Mouse (Mus musculus) neural tube, embryonic 12.5 days (tissue): ENCODE data around the gene Srsf5. TPM values are rescaled to one million over a fixed set of nuclear protein-coding genes. Genes with fewer than 3 reads are reported as not detected.

Experiments used
- ATAC-seq: fragments of 200-750 bp; cut with Nextera tagmentation; 2 replicates; pipeline ENCODE4 v1.8.0; 2017; ENCODE audit warnings: low read depth, mild to moderate bottlenecking, moderate TSS enrichment, moderate library complexity; ENCODE audit not compliant: low FRiP score
- H3K27ac ChIP-seq: fragments of 300-500 bp; sonication (generic); 2 replicates; pipeline ENCODE4 v1.5.1; 2016
- H3K27me3 ChIP-seq: fragments of 300-500 bp; sonication (generic); replicated peaks from 2 replicates; pipeline ENCODE4 v1.6.1; 2016; ENCODE audit warnings: mild to moderate bottlenecking
- H3K36me3 ChIP-seq: fragments of 300-500 bp; sonication (generic); 2 replicates; pipeline ENCODE4 v1.6.1; 2016; ENCODE audit warnings: mild to moderate bottlenecking
- H3K4me1 ChIP-seq: fragments of 300-500 bp; sonication (generic); 2 replicates; pipeline ENCODE4 v1.6.1; 2016
- H3K4me2 ChIP-seq: fragments of 300-500 bp; sonication (generic); replicated peaks from 2 replicates; pipeline ENCODE4 v1.6.1; 2016; ENCODE audit warnings: mild to moderate bottlenecking
- H3K4me3 ChIP-seq: fragments of 300-500 bp; sonication (generic); 2 replicates; pipeline ENCODE4 v1.5.1; 2016
- H3K9ac ChIP-seq: fragments of 300-500 bp; sonication (generic); 2 replicates; pipeline ENCODE4 v1.6.1; 2016; ENCODE audit warnings: mild to moderate bottlenecking
- H3K9me3 ChIP-seq: fragments of 300-500 bp; sonication (generic); 2 replicates; pipeline ENCODE4 v1.6.1; 2016; ENCODE audit warnings: mild to moderate bottlenecking
- WGBS: fragments of 180-500 bp; shearing (Covaris S2); methylation state at CpG from one replicate; pipeline ENCODE4 v1.1.7; 2016; 5-methylcytosine and 5-hydroxymethylcytosine counted together
- polyA plus RNA-seq: library from polyadenylated mRNA; unstranded; fragments of >200 nt; fragmentation: Nextera tagmentation; extraction: Ambion mirVana; gene quantifications from 2 replicates; pipeline ENCODE4 v1.2.1, GENCODE M21; 2016

Gene Srsf5
- polyA plus RNA-seq, 1 experiment from 2014 or later, result 578 TPM

DNA sequence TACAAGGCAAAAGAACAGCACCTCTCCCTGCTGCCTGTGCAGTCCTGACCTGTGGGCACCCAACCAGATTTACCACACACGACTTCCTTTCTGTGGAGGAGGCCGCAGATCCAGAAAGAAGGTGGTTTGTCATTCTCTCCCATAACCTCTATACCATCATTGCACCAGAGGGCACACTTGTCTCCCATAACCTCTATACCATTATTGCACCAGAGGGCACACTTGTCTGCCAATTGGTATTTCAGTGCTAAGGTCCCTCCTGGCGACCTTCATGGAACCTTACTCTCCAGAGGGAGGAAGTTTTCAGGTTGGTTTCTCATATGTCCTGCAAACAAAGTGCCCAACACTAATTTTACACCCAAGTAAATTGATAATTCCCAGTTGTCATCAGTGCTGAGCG lies 41.3 kb downstream of the Srsf5 start:
- no peak overlapping the region for H3K9ac ChIP-seq
- H3K4me3 ChIP-seq, result no peak overlapping the region
- no peak overlapping the region for H3K27ac ChIP-seq
- no peaks in the 10 kb centered on the region for H3K9me3 ChIP-seq
- ATAC-seq, result no peak
- 88% methylated on average over 4 of the region's 4 CpGs for WGBS
- H3K4me2 ChIP-seq, result no peak overlapping the region
- H3K4me1 ChIP-seq, result peaks cover 4% of the 10 kb centered on the region
- H3K27me3 ChIP-seq, result 0 out of 2 replicates have a peak, but pooled peaks cover 4% of the 10 kb centered on the region
- no peaks in the 10 kb centered on the region for H3K36me3 ChIP-seq

DNA sequence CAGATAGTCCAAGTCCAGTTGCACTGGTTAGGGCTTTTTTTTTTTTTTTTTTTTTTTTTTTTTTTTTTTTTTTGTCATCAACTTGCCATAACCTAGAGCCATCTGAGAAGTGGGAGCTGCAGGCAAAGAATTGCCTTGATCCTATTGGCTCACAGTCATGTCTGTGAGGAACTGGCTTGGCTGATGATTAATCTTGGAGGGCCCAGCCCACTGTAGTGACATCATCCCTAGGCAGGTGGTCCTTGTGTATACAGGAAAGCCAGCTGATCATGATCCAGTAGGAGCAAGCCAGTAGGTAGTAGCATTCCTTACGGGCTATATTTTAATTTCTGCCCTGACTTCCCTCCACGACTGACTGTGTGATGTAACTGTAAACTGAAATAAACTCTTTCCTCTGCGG lies 43.0 kb downstream of the Srsf5 start:
- no peak for ATAC-seq

DNA sequence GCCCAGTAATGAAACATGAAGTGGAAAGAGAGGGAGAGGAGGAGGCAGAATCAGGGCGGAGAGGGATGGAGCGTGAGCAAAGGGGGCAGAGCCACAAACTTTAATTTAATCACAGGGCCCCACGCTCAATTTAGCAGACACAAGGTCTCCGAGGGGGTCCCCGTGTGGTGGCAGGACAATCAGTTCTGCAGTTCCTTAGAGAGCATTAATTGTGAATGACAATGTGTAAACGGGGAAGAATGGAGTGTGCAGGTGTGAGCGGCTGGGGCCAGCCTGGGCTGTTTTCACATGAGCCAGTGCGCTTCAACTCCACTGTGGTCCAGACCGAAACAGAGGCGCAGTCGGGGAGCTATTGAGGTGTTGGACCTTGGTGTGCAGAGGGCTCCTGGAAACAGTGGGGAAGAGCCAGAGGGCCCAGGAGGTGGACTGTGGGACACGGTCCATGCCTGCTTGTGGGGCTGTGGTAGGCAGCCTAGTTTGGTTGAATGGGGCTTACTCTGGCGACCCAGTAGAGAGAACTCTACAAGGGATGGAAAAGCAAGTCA lies 45.7 kb downstream of the Srsf5 start:
- H3K9me3 ChIP-seq, result peaks cover 4% of the 10 kb centered on the region; the same call in 1 of the 2 replicates
- peaks cover 4% of the 10 kb centered on the region for H3K4me1 ChIP-seq
- no peak overlapping the region for H3K4me3 ChIP-seq
- H3K27ac ChIP-seq, result no peak overlapping the region
- no peak overlapping the region for H3K9ac ChIP-seq
- no peak overlapping the region for H3K4me2 ChIP-seq
- peak; percentile 48; the same call in 1 of the 2 replicates for ATAC-seq
- 0 out of 2 replicates have a peak, but pooled peaks cover 4% of the 10 kb centered on the region for H3K27me3 ChIP-seq
- H3K36me3 ChIP-seq, result no peaks in the 10 kb centered on the region
- 43% methylated on average over 13 of the region's 13 CpGs for WGBS

More for the DNA sequence above, 43.0 kb downstream of the Srsf5 start:
- Histone ChIP-seq H3K9ac (no peak overlapping the region), H3K4me2 (no peak overlapping the region), H3K27me3 (0 out of 2 replicates have a peak, but pooled peaks cover 4% of the 10 kb centered on the region), H3K4me1 (peaks cover 4% of the 10 kb centered on the region), H3K9me3 (no peaks in the 10 kb centered on the region), H3K27ac (no peak overlapping the region), H3K4me3 (no peak overlapping the region), H3K36me3 (no peaks in the 10 kb centered on the region)
- WGBS, result 88% methylated on average over 3 of the region's 3 CpGs

DNA sequence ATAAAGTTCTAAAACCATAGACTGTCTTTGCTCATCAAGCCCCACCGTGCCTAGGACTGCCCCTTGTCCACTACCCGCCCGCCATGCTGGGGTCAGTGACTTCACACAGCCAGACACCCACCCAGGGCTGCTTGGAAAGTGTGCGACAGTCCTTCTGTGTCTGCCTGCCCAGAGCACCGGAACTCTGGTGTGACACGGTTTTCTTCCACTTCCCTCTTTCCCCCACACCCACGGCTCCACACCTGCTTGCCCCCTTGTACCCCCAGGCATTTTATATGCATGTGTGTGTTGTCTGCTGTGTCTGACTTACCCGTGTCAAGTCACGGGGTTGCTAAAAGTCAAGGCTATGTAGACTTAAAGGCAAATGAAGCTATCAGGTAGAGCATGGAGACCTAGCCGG lies 46.5 kb downstream of the Srsf5 start:
- WGBS, result 88% methylated on average over 10 of the region's 10 CpGs
- Histone ChIP-seq H3K4me2 (no peak overlapping the region), H3K9ac (no peak overlapping the region), H3K4me1 (peaks cover 4% of the 10 kb centered on the region), H3K36me3 (no peaks in the 10 kb centered on the region), H3K9me3 (peaks cover 5% of the 10 kb centered on the region; the same call in 1 of the 2 replicates), H3K4me3 (no peak overlapping the region), H3K27me3 (0 out of 2 replicates have a peak, but pooled peaks cover 4% of the 10 kb centered on the region), H3K27ac (no peak overlapping the region)
- no peak for ATAC-seq

DNA sequence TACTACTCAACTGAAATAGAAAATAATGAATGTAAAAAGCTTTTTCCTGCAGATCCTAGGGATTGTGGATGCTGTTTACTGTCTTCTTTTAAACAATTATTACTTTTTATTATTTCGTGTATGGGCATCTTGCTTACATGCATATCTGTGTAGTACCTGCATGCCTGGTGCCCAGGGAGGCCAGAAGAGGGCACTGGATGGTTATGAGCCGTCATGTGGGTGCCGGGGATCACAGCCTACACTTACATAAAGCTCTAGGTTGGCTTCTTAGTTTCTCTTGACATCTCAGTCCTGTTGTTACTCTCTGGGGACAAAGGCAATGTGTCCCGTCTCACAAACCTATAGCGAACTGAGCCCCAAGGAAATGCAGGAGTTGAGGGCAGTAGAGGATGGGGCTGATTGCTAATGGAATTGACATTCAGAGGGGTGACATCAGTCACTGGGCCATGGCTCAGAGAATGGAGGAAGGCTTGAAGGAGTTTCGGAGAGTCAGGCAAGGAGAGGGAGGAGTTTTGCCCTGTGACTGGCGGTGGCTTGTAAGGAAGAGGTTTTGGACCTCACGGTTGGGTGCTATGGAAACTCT lies 47.3 kb downstream of the Srsf5 start:
- Histone ChIP-seq H3K27ac (no peak overlapping the region), H3K36me3 (no peaks in the 10 kb centered on the region), H3K4me1 (peaks cover 8% of the 10 kb centered on the region), H3K9me3 (peaks cover 5% of the 10 kb centered on the region; the same call in 1 of the 2 replicates), H3K4me3 (no peak overlapping the region), H3K27me3 (0 out of 2 replicates have a peak, but pooled peaks cover 8% of the 10 kb centered on the region), H3K4me2 (no peak overlapping the region), H3K9ac (no peak overlapping the region)
- ATAC-seq, result no peak
- 81% methylated on average over 8 of the region's 8 CpGs for WGBS

DNA sequence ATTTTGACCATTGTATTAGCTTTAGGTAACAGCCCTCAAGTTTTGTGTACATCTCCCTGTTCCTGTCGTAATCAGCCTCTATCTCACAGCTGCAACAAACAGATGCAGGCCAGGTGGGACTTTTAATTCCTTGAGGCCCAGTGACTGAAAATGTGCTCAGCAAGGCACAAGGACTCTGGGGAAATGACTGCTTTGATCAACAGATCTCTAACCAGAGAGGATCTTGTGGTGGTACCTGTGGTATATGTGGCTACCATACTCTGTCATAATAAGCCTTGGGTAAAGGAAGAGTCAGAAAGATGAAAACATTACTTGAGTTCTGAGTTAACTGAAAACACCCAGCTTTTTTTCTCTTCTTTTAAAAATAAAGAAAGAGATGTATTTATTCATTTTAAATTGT lies 48.5 kb downstream of the Srsf5 start:
- H3K27ac ChIP-seq, result no peak overlapping the region
- no peak overlapping the region for H3K4me2 ChIP-seq
- no peak overlapping the region for H3K9ac ChIP-seq
- H3K4me3 ChIP-seq, result no peak overlapping the region
- 0 out of 2 replicates have a peak, but pooled peaks cover 8% of the 10 kb centered on the region for H3K27me3 ChIP-seq
- WGBS, result 87% methylated on average over 1 of the region's 1 CpGs
- H3K4me1 ChIP-seq, result peaks cover 17% of the 10 kb centered on the region
- no peaks in the 10 kb centered on the region for H3K36me3 ChIP-seq
- peaks cover 5% of the 10 kb centered on the region; the same call in 1 of the 2 replicates for H3K9me3 ChIP-seq
- no peak for ATAC-seq

DNA sequence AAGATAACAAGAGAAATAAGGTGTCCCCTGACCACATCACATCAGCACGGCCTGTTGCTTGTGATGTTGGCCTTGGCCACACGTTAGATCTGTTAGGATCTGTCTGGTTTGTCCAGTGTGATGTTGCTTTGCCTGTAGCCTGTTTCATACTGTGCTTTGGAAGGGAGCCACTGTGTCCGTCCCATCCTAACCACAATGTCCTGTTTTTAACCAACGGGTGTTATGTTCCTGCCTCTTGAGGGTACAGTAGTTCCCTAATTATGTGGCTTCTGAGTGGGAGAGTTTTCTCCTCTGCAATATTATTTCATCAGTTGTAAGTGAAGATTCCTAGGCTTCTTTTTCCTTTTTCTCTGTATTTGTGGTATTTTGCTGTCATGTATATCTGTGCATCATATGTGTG lies 50.0 kb downstream of the Srsf5 start:
- no peak for ATAC-seq
- Histone ChIP-seq H3K27me3 (0 out of 2 replicates have a peak, but pooled peaks cover 4% of the 10 kb centered on the region), H3K27ac (no peak overlapping the region), H3K9me3 (peaks cover 5% of the 10 kb centered on the region; the same call in 1 of the 2 replicates), H3K36me3 (no peaks in the 10 kb centered on the region), H3K4me3 (no peak overlapping the region), H3K9ac (no peak overlapping the region), H3K4me2 (no peak overlapping the region), H3K4me1 (peaks cover 30% of the 10 kb centered on the region)
- 86% methylated on average over 4 of the region's 4 CpGs for WGBS

DNA sequence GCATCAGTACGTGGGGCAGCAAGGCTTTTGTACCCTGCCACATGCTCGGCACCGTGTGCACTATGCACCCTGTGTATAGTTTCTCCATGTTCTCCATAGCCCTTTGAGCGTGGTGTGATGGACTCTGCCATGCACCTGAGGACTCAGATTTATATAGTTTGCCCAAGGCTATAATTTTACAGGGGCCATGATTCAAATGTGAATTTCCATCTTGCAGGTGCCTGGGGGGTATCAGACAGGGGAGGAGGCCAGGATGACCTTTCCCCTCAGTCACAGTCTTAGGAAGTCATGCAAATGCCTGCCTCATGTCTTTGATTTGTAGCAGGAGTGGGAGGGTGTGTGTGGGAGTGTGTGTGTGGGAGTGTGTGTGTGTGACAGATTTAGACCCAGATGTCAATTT lies 52.3 kb downstream of the Srsf5 start:
- H3K9me3 ChIP-seq, result peaks cover 5% of the 10 kb centered on the region; the same call in 1 of the 2 replicates
- peaks cover 26% of the 10 kb centered on the region for H3K4me1 ChIP-seq
- H3K4me2 ChIP-seq, result no peak overlapping the region
- WGBS, result 40% methylated on average over 4 of the region's 4 CpGs
- 0 out of 2 replicates have a peak, but pooled peaks cover 4% of the 10 kb centered on the region for H3K27me3 ChIP-seq
- H3K27ac ChIP-seq, result no peak overlapping the region
- no peak overlapping the region for H3K9ac ChIP-seq
- ATAC-seq, result no peak
- H3K4me3 ChIP-seq, result no peak overlapping the region
- no peaks in the 10 kb centered on the region for H3K36me3 ChIP-seq

DNA sequence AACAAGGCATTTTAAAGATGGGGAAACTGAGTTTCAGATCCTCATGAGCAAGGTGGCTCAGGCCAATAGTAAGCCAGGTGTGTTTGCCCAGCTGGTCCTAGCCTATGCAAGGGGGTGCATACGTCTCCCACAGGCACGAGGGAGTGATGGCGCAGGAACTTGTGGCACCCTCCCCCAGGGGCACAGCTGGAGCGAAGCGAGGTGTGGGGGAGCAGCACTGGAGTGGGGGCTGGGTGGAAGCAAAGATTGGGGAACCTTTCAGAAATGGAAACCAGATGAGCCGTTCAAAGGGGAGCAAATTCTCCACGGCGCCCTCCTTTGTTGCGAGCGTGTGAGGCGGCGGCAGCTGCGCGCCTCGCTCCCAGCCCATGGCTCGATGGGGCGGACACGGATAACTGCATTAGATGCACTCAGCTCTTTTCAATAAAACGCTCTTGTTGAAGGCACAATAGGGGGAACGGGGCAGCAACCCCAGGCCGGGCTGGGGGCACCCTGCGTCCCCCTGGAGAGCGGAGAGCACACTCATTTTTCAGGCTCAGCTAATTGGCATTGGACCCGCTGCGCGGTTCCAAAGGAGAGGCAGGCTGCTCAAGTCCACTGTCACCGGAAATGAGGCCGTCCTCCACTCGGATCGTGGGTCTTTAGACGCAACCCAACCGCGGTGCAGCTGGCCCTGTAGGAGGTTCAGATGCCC lies 53.4 kb downstream of the Srsf5 start:
- Histone ChIP-seq H3K27ac (peak overlapping the region; percentile 37; the same call in 1 of the 2 replicates), H3K9ac (peak overlapping the region; percentile 21; the same call in 1 of the 2 replicates), H3K4me2 (peak overlapping the region; percentile 52), H3K4me3 (peak overlapping the region; percentile 13; the same call in 1 of the 2 replicates), H3K27me3 (0 out of 2 replicates have a peak, but pooled peaks cover 4% of the 10 kb centered on the region), H3K36me3 (no peaks in the 10 kb centered on the region), H3K9me3 (peaks cover 5% of the 10 kb centered on the region; the same call in 1 of the 2 replicates), H3K4me1 (peaks cover 35% of the 10 kb centered on the region)
- ATAC-seq, result peak; percentile 86
- 2% methylated on average over 33 of the region's 33 CpGs for WGBS

Other genes starting within 250 kb of the Srsf5 start
- 4.2 and 4.7 TPM in 2 replicates for gene Ccdc177, start 184.8 kb upstream of the Srsf5 start, polyA plus RNA-seq
- gene Susd6, start 155.0 kb upstream of the Srsf5 start, polyA plus RNA-seq, result 18.6 and 19.5 TPM in 2 replicates
- gene Slc10a1, start 23.2 kb downstream of the Srsf5 start, polyA plus RNA-seq, result 0.30 and 0.46 TPM in 2 replicates
- gene Smoc1, start 81.3 kb downstream of the Srsf5 start, polyA plus RNA-seq, result 14.7 and 20.7 TPM in 2 replicates